Comparison of ENCODE assay signal across 38 mouse cellular contexts in the genomic region with DNA sequence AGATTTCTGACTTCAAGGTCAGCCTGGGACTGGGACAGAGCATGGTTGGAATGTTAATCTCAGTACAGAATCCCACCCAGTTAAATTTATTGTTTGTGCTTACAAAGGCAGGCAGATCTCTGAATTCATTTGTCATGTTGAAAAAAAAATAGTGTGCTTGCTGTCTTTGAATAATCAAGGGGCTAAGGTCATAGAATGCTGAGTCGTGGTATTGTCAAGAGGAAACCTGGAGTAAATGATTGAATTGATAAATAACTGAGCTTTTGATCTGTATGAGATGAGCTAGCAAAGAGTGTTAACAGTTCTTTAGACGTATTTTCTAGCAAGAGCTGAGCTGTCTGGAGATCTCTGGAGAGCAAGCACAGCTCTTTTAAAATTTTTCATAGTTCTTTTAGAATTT. TPM values are rescaled to one million over a fixed set of nuclear protein-coding genes. Genes with fewer than 3 reads are reported as not detected.
"Had no signal": no experiment of that assay in that cellular context is flagged by ENCODE, and none has a peak within 500 bp of the region (broad histone marks: within the 10 kb centered on the region; RNA-seq: fewer than 3 reads in every experiment).

No protein-coding gene starts in this region.

- H3K4me1 ChIP-seq: hindbrain, embryonic 10.5 days; hindbrain, embryonic 12.5 days; intestine, embryonic 15.5 days; limb, embryonic 10.5 days; limb, embryonic 12.5 days; liver, embryonic 13.5 days; liver, embryonic 15.5 days had no signal

- H3K27ac ChIP-seq: gastrocnemius, adult 2 months; heart, embryonic 10.5 days; hindbrain, embryonic 10.5 days; hindbrain, embryonic 12.5 days; hindbrain, embryonic 14.5 days; intestine, embryonic 15.5 days; layer of hippocampus, adult 2 months; left cerebral cortex, adult 2 months; limb, embryonic 10.5 days; limb, embryonic 12.5 days; liver, embryonic 13.5 days; liver, embryonic 15.5 days had no signal

- H3K9ac ChIP-seq: heart, embryonic 12.5 days; hindbrain, embryonic 12.5 days; hindbrain, embryonic 14.5 days; intestine, embryonic 15.5 days; limb, embryonic 12.5 days; liver, embryonic 13.5 days; liver, embryonic 15.5 days had no signal

- H3K36me3 ChIP-seq: heart, embryonic 10.5 days; heart, embryonic 12.5 days; hindbrain, embryonic 10.5 days; hindbrain, embryonic 12.5 days; intestine, embryonic 15.5 days; limb, embryonic 10.5 days; limb, embryonic 12.5 days; liver, embryonic 13.5 days; liver, embryonic 15.5 days had no signal

- H3K9me3 ChIP-seq: heart, embryonic 10.5 days; heart, embryonic 12.5 days; hindbrain, embryonic 10.5 days; hindbrain, embryonic 12.5 days; intestine, embryonic 15.5 days; limb, embryonic 10.5 days; liver, embryonic 13.5 days; liver, embryonic 15.5 days had no signal

- DNase-seq: gastrocnemius, adult 2 months; gastrocnemius, postnatal 10 days; gastrocnemius, postnatal 25 days; heart, adult 18-20 months; heart, postnatal 10 days; heart, postnatal 4 days; kidney, adult 18-20 months; kidney, postnatal 10 days; kidney, postnatal 25 days; kidney, postnatal 4 days; liver; liver, embryonic 13.5 days had no signal

- H3K27me3 ChIP-seq: heart, embryonic 12.5 days; hindbrain, embryonic 12.5 days; intestine, embryonic 15.5 days; limb, embryonic 12.5 days; liver, embryonic 13.5 days; liver, embryonic 15.5 days had no signal

- H3K4me3 ChIP-seq: gastrocnemius, adult 2 months; heart, embryonic 10.5 days; heart, embryonic 12.5 days; hindbrain, embryonic 10.5 days; hindbrain, embryonic 12.5 days; intestine, embryonic 15.5 days; layer of hippocampus, adult 2 months; left cerebral cortex, adult 2 months; limb, embryonic 10.5 days; limb, embryonic 12.5 days; liver, embryonic 13.5 days; liver, embryonic 15.5 days had no signal

RNA-seq across cellular contexts. Expression of a gene that starts 25.2 kb away (rescaled TPM):
- total RNA-seq: gastrocnemius, adult 2 months; gastrocnemius, postnatal 10 days; gastrocnemius, postnatal 25 days; granulocyte monocyte progenitor cell, adult 5-6 weeks; heart, adult 18-20 months; heart, adult 8-10 months; heart, postnatal 10 days; heart, postnatal 25 days; heart, postnatal 4 days; layer of hippocampus, adult 2 months; layer of hippocampus, postnatal 10 days; layer of hippocampus, postnatal 25 days; left cerebral cortex, postnatal 14 days; left cerebral cortex, postnatal 36 days had no signal
- polyA plus RNA-seq: heart, embryonic 10.5 days; heart, embryonic 12.5 days; heart, embryonic 14.5 days; heart, embryonic 16.5 days; hindbrain, embryonic 10.5 days; hindbrain, embryonic 12.5 days; hindbrain, embryonic 14.5 days; hindbrain, embryonic 16.5 days; inflammation-experienced regulatory T-cells, adult 6 months; intestine, embryonic 15.5 days; intestine, postnatal 0 days; kidney, embryonic 16.5 days; limb, embryonic 10.5 days; limb, embryonic 12.5 days; limb, embryonic 14.5 days; liver, embryonic 11.5 days; liver, embryonic 13.5 days; liver, embryonic 15.5 days had no signal

RNA-seq across cellular contexts. Expression of a gene that starts 42.8 kb away (rescaled TPM):
- polyA plus RNA-seq: inflammation-experienced regulatory T-cells, adult 6 months had no signal
